Mouse (Mus musculus) adrenal gland, postnatal 36 days (tissue): ENCODE data around the gene Cfap74. TPM values are rescaled to one million over a fixed set of nuclear protein-coding genes. Genes with fewer than 3 reads are reported as not detected.

ENCODE experiments used
- DNase-seq, 2 experiments: peaks; one replicate each; pipeline ENCODE4 v3.0.0; 2021; ENCODE audit warnings: mixed read lengths in 1 of 2
- long read RNA-seq, 2 experiments: library from polyadenylated mRNA; stranded (forward); transcript quantifications; one replicate each; pipeline ENCODE4 v2.0.0; 2021; ENCODE audit warnings: borderline sequencing depth in 2 of 2
- total RNA-seq, 2 experiments: library from RNA; stranded (reverse); gene quantifications; 2 replicates each; pipeline ENCODE4 v1.2.3; 2021

Gene Cfap74
- total RNA-seq: under 1 TPM; 0.66 to 0.76 TPM
- long read RNA-seq, experiment 1: 0 reads
- long read RNA-seq, experiment 2, partial matches to known transcripts: 0 of 3 reads
- long read RNA-seq, experiment 2, other reads (novel, unspliced or antisense): 3 of 3 reads

- DNase-seq: peak; percentile 82 to 84
Measured at GRCm38 (mm10) chr4:155409058-155409776, at the start of gene Cfap74. Cfap74 (plus strand) TSS chr4:155409190.

- no peak for DNase-seq
Measured at GRCm38 (mm10) chr4:155359560-155360464, 49.2 kb upstream of the Cfap74 start.

DNA sequence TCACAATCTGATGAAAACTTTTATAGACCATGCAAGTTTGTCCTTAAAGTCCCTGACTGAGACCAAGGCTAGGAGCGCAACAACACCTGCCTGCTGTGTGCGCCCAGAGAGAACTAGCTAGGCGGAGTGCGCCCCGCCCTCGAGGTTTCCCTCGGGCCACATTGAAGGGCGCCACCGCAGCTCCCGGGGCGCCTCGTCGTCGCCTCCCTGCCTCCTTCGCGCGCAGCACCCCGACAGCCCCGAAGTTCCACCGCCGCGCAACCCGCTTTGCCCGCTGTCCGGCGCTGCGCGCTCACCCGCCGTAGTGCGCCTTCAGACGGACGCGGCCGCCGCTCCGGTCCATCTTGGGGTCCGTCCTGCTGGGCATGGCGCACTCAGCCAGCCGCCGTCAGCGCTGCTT is 48.1 kb upstream of the Cfap74 start:
- peak in 1 of 2 experiments; percentile 37 for DNase-seq

GRCm38 (mm10) chr4:155361303-155361791 is 47.6 kb upstream of the Cfap74 start, which contains the start of gene Prkcz:
Prkcz (minus strand) TSS chr4:155361361.
- DNase-seq: peak; percentile 82 to 84

GRCm38 (mm10) chr4:155362443-155362842 is 46.5 kb upstream of the Cfap74 start:
- DNase-seq: no peak

DNA sequence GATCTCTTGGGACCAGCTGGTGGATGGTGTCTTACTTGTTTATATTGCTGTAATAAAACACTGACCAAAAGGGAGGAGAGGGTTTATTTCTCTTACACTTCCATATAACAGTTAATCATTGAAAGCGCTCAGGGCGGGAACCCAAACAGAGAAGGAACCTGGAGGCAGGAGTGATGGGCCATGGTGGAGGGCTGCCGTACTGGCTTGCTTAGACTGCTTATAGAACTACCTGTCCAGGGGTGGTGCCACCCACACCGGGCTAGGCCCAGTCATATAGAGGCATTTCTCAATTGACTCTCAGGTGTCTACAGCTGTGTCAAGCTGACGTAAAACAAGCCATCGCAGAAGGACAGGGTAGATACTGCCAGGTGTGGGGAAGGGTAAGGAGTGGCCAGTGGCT is 42.2 kb upstream of the Cfap74 start:
- DNase-seq: no peak

DNA sequence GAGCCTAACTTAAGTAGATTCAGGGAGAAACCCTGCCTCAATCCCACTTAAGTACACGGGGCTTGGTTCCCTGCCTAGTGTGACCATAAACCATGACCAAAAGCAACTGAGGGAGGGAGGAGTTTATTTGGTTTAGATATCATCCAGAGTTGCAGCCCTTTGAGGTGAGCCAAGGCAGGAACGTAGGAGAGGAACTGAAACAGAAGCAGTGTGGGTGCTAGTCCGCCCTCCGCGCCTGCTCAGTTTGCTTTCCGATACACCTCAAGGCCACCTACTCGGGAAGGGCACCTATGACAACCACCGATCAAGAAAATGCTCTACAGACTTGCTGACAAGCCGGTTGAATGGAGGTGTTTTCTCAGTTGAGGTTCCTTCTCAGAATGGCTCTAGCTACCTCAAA is 41.3 kb upstream of the Cfap74 start:
- no peak for DNase-seq

DNA sequence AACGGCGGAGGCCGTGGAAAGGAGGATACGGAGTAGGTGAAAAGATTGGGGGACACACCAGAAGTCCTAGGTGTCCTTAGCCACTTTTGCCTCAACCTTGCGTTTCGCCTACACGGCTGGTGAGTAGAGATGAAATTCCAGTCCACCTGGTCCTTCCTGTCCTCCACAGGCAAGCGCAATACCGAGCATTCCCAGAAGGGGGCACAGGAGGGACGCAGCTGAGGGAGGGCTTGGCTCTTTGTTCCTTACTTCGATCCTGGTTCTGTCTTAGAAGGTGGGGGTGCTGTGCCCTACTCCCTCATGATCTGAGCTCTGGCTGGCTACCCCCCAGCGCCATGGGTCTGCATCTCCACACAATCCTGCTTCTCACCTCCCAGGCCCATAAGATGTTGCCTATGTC is 40.3 kb upstream of the Cfap74 start:
- peak; percentile 84 to 88 for DNase-seq

- DNase-seq: peak in 1 of 2 experiments; percentile 19
Measured at GRCm38 (mm10) chr4:155370737-155371715, 38.0 kb upstream of the Cfap74 start.

DNA sequence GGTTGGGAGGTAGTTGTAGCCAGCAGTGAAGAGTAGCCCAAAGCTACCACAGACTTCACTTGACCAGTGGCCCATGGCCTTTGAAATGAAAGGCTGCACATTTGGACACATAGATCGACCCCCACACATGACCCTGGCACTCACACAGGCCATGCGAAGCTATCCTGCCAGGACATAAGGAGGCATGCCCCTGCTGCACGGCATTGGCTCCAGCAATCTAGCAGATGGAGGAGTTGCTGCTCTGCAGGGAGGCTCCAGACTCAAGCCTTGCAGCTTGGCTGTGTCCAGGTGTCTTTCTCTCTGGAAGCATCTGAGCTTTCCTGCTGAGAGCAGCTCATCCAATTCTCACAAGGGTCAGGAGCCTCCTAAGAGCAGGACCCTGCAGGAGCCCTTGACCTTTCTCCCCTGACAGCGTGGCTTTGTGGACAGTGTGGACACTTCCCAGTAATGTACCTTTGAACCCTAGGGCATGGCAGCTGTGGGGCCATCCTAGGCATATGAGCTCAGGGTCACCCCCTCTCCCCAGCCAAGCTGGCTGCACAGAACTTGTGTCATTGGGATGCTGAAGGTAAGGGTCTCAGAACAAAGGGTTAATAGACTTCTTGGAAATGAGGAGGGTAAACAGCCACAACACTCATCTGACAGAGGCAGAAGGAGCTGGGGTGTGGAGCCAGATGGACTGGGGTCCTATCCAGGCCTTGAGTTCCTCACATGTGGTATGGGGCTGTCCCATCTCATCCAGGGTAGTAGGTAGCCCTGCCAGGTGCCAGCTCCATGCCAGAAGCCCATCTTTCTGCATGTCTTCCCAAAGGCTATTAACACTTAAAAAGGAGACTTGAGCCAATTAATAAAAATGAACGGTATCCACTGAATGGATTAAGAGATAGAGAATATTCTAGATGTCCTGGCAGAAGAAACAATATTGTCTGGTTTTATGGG is 36.9 kb upstream of the Cfap74 start:
- no peak for DNase-seq

GRCm38 (mm10) chr4:155381974-155382373 is 27.0 kb upstream of the Cfap74 start:
- no peak for DNase-seq

- DNase-seq: no peak
Measured at GRCm38 (mm10) chr4:155382752-155383151, 26.2 kb upstream of the Cfap74 start.

DNA sequence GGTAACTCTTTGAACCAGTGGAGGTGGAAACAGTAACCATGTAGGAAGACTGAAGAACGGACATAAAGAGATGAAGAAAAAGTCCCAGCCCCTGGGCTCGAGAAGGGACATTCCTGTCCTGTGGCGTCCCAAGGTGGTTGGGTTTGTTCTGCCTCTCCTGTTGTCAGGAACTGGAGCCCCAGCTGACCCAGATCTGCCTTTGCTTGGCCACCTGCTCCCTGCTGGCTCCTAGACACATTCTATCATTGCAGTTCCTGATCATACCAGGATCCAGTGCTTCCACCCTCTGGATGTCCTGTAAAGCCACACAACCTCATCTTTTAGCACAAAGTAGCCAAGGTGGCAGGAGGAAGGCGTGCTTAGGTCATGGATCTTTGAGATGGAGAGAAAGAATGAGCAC is 25.7 kb upstream of the Cfap74 start:
- DNase-seq: no peak

- no peak for DNase-seq
Measured at GRCm38 (mm10) chr4:155387166-155387565, 21.8 kb upstream of the Cfap74 start.

DNA sequence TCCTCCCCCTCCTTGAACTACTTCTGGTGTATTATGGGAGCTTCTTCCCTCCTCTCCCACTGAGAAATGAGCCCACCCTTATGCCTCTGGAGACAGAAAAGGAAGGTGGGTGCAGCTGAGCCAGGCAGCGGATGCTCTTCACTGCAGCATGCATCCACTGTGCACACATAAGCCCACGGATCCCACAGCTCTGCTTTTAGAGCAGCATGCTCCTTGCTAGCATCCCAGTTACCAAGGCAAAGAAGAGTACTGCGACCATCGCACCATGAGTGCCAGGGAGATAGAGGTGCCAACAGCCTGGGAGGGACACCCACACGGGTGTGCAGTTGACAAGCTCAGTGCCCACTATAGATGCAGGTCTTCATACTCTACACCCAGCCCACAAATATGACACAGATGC is 13.5 kb upstream of the Cfap74 start:
- no peak for DNase-seq

- no peak for DNase-seq
Measured at GRCm38 (mm10) chr4:155396751-155397150, 12.2 kb upstream of the Cfap74 start.

- DNase-seq: peak; percentile 75 to 85
Measured at GRCm38 (mm10) chr4:155397511-155398221, 11.3 kb upstream of the Cfap74 start, which contains the start of gene Gabrd. Gabrd (minus strand) TSS chr4:155398112.

DNA sequence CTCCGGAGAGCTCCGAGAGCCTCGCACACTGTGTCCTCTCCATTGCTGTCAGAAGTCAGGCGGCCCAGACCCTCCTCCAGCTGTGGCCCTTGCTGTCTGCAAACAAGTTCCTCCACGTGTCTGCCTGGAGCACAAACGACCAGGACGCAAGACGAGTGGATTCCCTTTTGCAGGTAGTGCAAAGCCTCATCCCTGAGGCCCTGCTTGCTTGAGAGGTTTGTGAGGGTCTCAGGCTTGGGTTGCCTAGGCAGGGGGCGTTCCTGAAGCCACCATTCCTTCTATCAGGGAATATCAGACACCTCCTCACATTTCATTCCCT is 10.8 kb upstream of the Cfap74 start:
- no peak for DNase-seq

GRCm38 (mm10) chr4:155401121-155401520 is 7.9 kb upstream of the Cfap74 start:
- DNase-seq: no peak

DNA sequence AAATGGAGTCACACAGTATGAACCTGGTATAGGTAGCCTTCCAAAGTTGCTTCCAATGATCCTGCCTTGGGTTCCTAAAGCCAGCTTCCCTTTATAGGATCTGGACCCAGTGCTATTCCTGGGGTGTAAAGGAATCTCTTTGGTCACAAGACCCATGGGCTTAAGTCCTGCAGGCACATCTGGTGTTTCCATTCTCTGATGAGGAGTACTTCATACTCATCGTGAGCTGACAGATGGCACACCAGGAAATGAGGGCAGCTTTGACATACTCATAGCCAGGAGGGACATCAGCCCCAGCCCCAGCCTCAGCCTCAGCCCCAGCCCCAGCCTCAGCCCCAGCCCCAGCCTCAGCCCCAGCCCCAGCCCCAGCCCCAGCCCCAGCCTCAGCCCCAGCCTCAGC is 6.5 kb upstream of the Cfap74 start:
- DNase-seq: no peak
